Mouse (Mus musculus): ENCODE measurements around the gene Ifit2. TPM values are rescaled to one million over a fixed set of nuclear protein-coding genes. Genes with fewer than 3 reads are reported as not detected.
A peak's percentile ranks its signal among the peaks of the same experiment; 100 is the strongest.

The Ifit2 gene
- total and polyA plus RNA-seq, 2 experiments from 2014 or later, result 5.6 to 8.3 TPM

- DNase-seq (ENCODE audit: low spot score), result no peak
- no peak for ATAC-seq
These were observed 4.3 kb upstream of the Ifit2 start for GRCm38 (mm10) chr19:34546211-34546610.

GRCm38 (mm10) chr19:34547976-34548375 lies 2.5 kb upstream of the Ifit2 start:
- H3K27ac ChIP-seq, result no peak overlapping the region
- no peaks in the 10 kb centered on the region for H3K36me3 ChIP-seq (ENCODE audit: insufficient read depth, low read length)
- H3K9me3 ChIP-seq (ENCODE audit: low read length), result no peaks in the 10 kb centered on the region
- no peaks in the 10 kb centered on the region for H3K4me1 ChIP-seq (ENCODE audit: insufficient read depth, low read length)
- WGBS, result 30% methylated on average over 7 of the region's 7 CpGs
- H3K27me3 ChIP-seq (ENCODE audit: insufficient read depth, low read length), result no peaks in the 10 kb centered on the region
- H3K4me2 ChIP-seq (ENCODE audit: low read depth, low read length), result no peak overlapping the region
- ATAC-seq (no peak), DNase-seq (ENCODE audit: low spot score) (peak; percentile 81)
- no peak overlapping the region for H3K9ac ChIP-seq (replicated peaks; ENCODE audit: low read length)
- TF ChIP-seq CTCF (IDR thresholded peaks at IDR 0.05; ENCODE audit: low read depth), result peak; percentile 80
- no peak overlapping the region for H3K4me3 ChIP-seq (ENCODE audit: low read length)

More at GRCm38 (mm10) chr19:34546211-34546610, 4.3 kb upstream of the Ifit2 start:
- no peak overlapping the region for H3K27ac ChIP-seq
- H3K9ac ChIP-seq (replicated peaks; ENCODE audit: low read length), result no peak overlapping the region
- no peaks in the 10 kb centered on the region for H3K9me3 ChIP-seq (ENCODE audit: low read length)
- no peaks in the 10 kb centered on the region for H3K27me3 ChIP-seq (ENCODE audit: insufficient read depth, low read length)
- no peaks in the 10 kb centered on the region for H3K36me3 ChIP-seq (ENCODE audit: insufficient read depth, low read length)
- H3K4me2 ChIP-seq (ENCODE audit: low read depth, low read length), result no peak overlapping the region
- H3K4me3 ChIP-seq (ENCODE audit: low read length), result no peak overlapping the region
- H3K4me1 ChIP-seq (ENCODE audit: insufficient read depth, low read length), result no peaks in the 10 kb centered on the region
- WGBS, result 83% methylated on average over 4 of the region's 4 CpGs
- no peak for TF ChIP-seq CTCF (IDR thresholded peaks at IDR 0.05; ENCODE audit: low read depth)

DNA sequence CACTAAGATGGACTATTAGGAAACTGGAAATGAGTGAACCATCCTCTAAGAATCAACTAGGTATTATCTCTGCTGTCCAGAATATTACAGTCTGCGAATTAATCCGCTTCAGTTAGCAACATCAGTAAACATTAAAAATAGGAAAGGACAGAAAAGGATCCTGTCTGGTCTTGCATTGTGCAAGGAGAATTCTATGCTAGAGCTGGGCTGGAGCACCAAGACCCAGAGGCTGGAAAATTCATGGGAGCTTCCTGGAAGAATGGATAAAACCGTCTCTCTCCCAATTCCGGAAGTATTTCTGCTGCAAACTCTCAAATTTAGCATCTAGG lies 325 bp upstream of the Ifit2 start:
- H3K9me3 ChIP-seq (ENCODE audit: low read length), result no peaks in the 10 kb centered on the region
- DNase-seq (ENCODE audit: low spot score) (no peak), ATAC-seq (no peak; the same call in 1 of the 2 replicates)
- H3K36me3 ChIP-seq (ENCODE audit: insufficient read depth, low read length), result no peaks in the 10 kb centered on the region
- H3K4me3 ChIP-seq (ENCODE audit: low read length), result peak overlapping the region; percentile 49
- H3K27me3 ChIP-seq (ENCODE audit: insufficient read depth, low read length), result no peaks in the 10 kb centered on the region
- H3K4me1 ChIP-seq (ENCODE audit: insufficient read depth, low read length), result no peaks in the 10 kb centered on the region
- peak overlapping the region; percentile 72 for H3K4me2 ChIP-seq (ENCODE audit: low read depth, low read length)
- H3K9ac ChIP-seq (replicated peaks; ENCODE audit: low read length), result peak overlapping the region; percentile 25; the same call in 1 of the 2 replicates
- H3K27ac ChIP-seq, result peak overlapping the region; percentile 54; the same call in 1 of the 2 replicates
- TF ChIP-seq CTCF (IDR thresholded peaks at IDR 0.05; ENCODE audit: low read depth), result no peak
- WGBS, result 37% methylated on average over 4 of the region's 4 CpGs

GRCm38 (mm10) chr19:34551981-34552380 lies 1.5 kb downstream of the Ifit2 start:
- Histone ChIP-seq H3K27me3 (ENCODE audit: insufficient read depth, low read length) (no peaks in the 10 kb centered on the region), H3K27ac (no peak overlapping the region), H3K4me3 (ENCODE audit: low read length) (no peak overlapping the region), H3K4me2 (ENCODE audit: low read depth, low read length) (peak overlapping the region; percentile 33), H3K9me3 (ENCODE audit: low read length) (no peaks in the 10 kb centered on the region), H3K9ac (replicated peaks; ENCODE audit: low read length) (no peak overlapping the region), H3K36me3 (ENCODE audit: insufficient read depth, low read length) (no peaks in the 10 kb centered on the region), H3K4me1 (ENCODE audit: insufficient read depth, low read length) (no peaks in the 10 kb centered on the region)
- ATAC-seq (no peak), DNase-seq (ENCODE audit: low spot score) (no peak)
- WGBS, result 63% methylated on average over 5 of the region's 5 CpGs
- TF ChIP-seq CTCF (IDR thresholded peaks at IDR 0.05; ENCODE audit: low read depth), result no peak

DNA sequence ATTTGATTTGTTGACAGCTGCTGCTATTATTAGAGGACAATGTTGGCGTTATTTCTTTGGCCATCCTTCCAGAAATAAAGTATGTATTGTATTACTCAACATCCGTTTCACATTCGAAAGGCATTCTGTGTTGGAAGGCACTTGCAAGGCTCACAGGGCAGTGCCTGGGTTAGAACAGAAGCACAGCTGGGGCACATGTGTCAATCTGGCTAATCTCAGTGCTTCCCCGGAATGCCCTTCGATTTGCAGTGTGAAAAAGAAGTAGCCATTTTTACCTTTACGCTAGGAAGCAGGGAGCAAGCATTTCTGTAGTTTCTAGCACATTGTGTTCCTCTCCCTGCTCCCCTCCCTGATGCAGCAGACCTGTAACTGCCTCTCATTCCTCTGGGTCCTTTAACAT lies 2.5 kb downstream of the Ifit2 start:
- no peak for DNase-seq (ENCODE audit: low spot score)
- Histone ChIP-seq H3K27ac (no peak overlapping the region), H3K4me1 (ENCODE audit: insufficient read depth, low read length) (no peaks in the 10 kb centered on the region), H3K9me3 (ENCODE audit: low read length) (no peaks in the 10 kb centered on the region), H3K27me3 (ENCODE audit: insufficient read depth, low read length) (no peaks in the 10 kb centered on the region), H3K4me2 (ENCODE audit: low read depth, low read length) (0 out of 2 replicates have a peak overlapping the region, but pooled peaks have one; percentile 11), H3K4me3 (ENCODE audit: low read length) (no peak overlapping the region), H3K9ac (replicated peaks; ENCODE audit: low read length) (no peak overlapping the region), H3K36me3 (ENCODE audit: insufficient read depth, low read length) (no peaks in the 10 kb centered on the region)
- ATAC-seq, result no peak
- no peak for TF ChIP-seq CTCF (IDR thresholded peaks at IDR 0.05; ENCODE audit: low read depth)
- 63% methylated on average over 6 of the region's 6 CpGs for WGBS

DNA sequence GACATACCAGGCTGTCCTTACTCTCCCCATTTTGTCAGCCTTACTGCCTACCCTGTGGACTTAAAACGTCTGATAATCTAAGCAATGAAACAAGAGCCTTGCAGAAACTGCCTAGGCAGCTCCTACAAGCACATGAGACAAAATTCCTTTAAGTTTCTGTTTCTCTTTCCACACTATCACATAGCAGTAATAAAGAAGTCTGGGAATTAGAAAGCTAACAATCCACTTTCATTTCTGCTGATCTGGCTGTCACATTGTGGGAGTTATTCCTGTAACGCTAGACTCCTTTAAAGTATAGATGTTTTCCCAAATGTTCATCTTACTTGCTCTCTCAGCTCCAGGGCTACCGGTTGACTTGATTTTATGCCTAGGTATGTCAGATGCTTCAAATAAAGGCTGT lies 3.0 kb downstream of the Ifit2 start:
- no peak for ATAC-seq
- no peak overlapping the region for H3K4me3 ChIP-seq (ENCODE audit: low read length)
- DNase-seq (ENCODE audit: low spot score), result no peak
- no peak overlapping the region for H3K9ac ChIP-seq (replicated peaks; ENCODE audit: low read length)
- 75% methylated on average over 3 of the region's 3 CpGs for WGBS
- no peak for TF ChIP-seq CTCF (IDR thresholded peaks at IDR 0.05; ENCODE audit: low read depth)
- H3K36me3 ChIP-seq (ENCODE audit: insufficient read depth, low read length), result no peaks in the 10 kb centered on the region
- H3K4me2 ChIP-seq (ENCODE audit: low read depth, low read length), result 0 out of 2 replicates have a peak overlapping the region, but pooled peaks have one; percentile 11
- H3K27me3 ChIP-seq (ENCODE audit: insufficient read depth, low read length), result no peaks in the 10 kb centered on the region
- H3K9me3 ChIP-seq (ENCODE audit: low read length), result no peaks in the 10 kb centered on the region
- no peaks in the 10 kb centered on the region for H3K4me1 ChIP-seq (ENCODE audit: insufficient read depth, low read length)
- no peak overlapping the region for H3K27ac ChIP-seq

DNA sequence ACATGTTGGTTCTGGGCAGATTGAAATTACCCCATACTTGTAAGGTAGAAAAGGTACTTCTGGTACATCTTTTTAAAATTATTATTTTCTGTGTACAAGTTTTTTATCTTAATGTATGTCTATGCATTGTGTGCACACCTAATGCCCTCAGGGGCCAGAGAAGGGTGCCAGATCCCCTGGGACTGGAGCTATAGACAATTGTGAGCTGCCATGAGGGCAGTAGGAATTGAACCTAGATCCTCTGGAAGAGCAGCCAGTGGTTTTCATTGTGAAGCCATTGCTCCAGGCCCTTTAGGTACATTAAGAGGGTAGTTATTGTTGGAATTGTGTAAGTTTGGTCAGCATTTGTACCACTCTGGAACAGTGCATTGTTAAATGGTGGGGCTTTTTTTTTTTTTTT lies 3.6 kb downstream of the Ifit2 start:
- DNase-seq (ENCODE audit: low spot score), result no peak
- Histone ChIP-seq H3K9ac (replicated peaks; ENCODE audit: low read length) (no peak overlapping the region), H3K9me3 (ENCODE audit: low read length) (no peaks in the 10 kb centered on the region), H3K4me3 (ENCODE audit: low read length) (no peak overlapping the region), H3K27ac (no peak overlapping the region), H3K36me3 (ENCODE audit: insufficient read depth, low read length) (no peaks in the 10 kb centered on the region), H3K27me3 (ENCODE audit: insufficient read depth, low read length) (no peaks in the 10 kb centered on the region), H3K4me1 (ENCODE audit: insufficient read depth, low read length) (no peaks in the 10 kb centered on the region), H3K4me2 (ENCODE audit: low read depth, low read length) (no peak overlapping the region)
- no peak for ATAC-seq
- no peak for TF ChIP-seq CTCF (IDR thresholded peaks at IDR 0.05; ENCODE audit: low read depth)
